Mouse (Mus musculus): ENCODE measurements around the gene Tal1.

GRCm38 (mm10) chr4:115048190-115048589 lies 8.0 kb upstream of the Tal1 start:
- TF ChIP-seq CTCF (IDR thresholded peaks at IDR 0.05) (no peak), EP300 (IDR thresholded peaks at IDR 0.05) (no peak)
